Mouse (Mus musculus): Measurements from ENCODE around the gene Gm11397. TPM values are rescaled to one million over a fixed set of nuclear protein-coding genes. Genes with fewer than 3 reads are reported as not detected.
"Not testable (repeated sequence)": the region's sequence is repeated elsewhere in the genome, so short reads cannot be mapped to it uniquely, and the experiment has no call there.

Gene Gm11397
- not detected in 2 replicates for polyA plus RNA-seq (2015; fragmentation: Nextera tagmentation; extraction: Ambion mirVana)

DNA sequence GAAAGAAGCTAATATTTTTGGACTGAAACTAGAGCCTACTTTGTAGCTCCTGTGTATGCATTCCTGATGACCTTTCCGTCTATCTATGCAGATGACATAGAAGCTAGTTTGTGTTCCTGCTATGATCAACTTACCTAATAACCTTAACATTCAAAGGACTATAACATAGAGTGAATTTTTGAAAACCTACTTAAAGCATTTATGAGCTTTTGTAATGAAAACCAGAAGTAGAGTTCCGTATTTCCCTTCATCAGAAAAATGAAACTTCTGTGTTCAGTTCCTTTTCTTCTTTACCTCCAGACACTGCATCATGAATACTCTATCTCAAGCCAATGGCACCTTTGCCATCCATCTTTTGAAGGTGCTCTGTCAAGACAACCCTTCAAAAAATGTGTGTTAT is at the start of gene Gm11397:
Gene Gm11397 (plus strand): TSS at position 301 of the 400 bp plus-strand sequence.
- H3K4me2 ChIP-seq (ENCODE audit: low read depth, low read length); H3K4me3 ChIP-seq (ENCODE audit: low read length); H3K36me3 ChIP-seq (ENCODE audit: control insufficient read depth, insufficient read depth, low read length); H3K9me3 ChIP-seq (ENCODE audit: control insufficient read depth, low read length); H3K27ac ChIP-seq (ENCODE audit: low read length); H3K27me3 ChIP-seq (ENCODE audit: control insufficient read depth, insufficient read depth, low read depth, low read length); ATAC-seq (ENCODE audit: low read depth); H3K4me1 ChIP-seq (replicated peaks; ENCODE audit: control insufficient read depth, insufficient read depth, low read length); H3K9ac ChIP-seq (ENCODE audit: low read length): not testable (repeated sequence)
- WGBS, result 93% methylated on average over 2 of the region's 2 CpGs

DNA sequence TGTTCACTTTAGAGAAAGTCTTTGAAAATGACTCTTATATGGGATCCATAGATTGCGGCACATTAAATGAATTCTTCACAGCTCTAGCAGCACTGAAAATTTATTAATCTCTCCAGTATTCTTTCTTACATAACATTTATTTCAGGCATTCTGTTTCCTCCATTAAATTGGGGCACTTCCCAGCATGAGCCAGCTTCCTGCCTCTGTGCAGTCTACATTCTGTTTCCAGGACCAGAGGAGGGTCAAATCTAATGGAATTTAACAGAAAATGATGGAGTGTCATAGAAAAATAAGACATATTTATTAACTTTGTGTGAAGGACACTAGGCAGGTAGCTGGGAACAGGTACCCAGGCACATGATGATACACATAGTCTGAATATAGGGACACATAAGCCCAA is 38.9 kb upstream of the Gm11397 start:
- no CpG with 5 or more reads among the region's 1 CpGs for WGBS
- not testable (repeated sequence) for H3K4me3 ChIP-seq (ENCODE audit: low read length); H3K4me2 ChIP-seq (ENCODE audit: low read depth, low read length); H3K9ac ChIP-seq (ENCODE audit: low read length); ATAC-seq (ENCODE audit: low read depth); H3K27me3 ChIP-seq (ENCODE audit: control insufficient read depth, insufficient read depth, low read depth, low read length); H3K36me3 ChIP-seq (ENCODE audit: control insufficient read depth, insufficient read depth, low read length); H3K9me3 ChIP-seq (ENCODE audit: control insufficient read depth, low read length); H3K4me1 ChIP-seq (replicated peaks; ENCODE audit: control insufficient read depth, insufficient read depth, low read length); H3K27ac ChIP-seq (ENCODE audit: low read length)

DNA sequence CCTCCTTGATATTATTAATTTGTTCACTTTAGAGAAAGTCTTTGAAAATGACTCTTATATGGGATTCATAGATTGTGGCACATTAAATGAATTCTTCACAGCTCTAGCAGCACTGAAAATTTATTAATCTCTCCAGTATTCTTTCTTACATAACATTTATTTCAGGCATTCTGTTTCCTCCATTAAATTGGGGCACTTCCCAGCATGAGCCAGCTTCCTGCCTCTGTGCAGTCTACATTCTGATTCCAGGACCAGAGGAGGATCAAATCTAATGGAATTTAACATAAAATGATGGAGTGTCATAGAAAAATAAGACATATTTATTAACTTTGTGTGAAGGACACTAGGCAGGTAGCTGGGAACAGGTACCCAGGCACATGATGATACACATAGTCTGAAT is 37.2 kb downstream of the Gm11397 start:
- not testable (repeated sequence) for H3K4me2 ChIP-seq (ENCODE audit: low read depth, low read length)

More for the DNA sequence above, 37.2 kb downstream of the Gm11397 start:
- not testable (repeated sequence) for H3K27ac ChIP-seq (ENCODE audit: low read length); H3K4me3 ChIP-seq (ENCODE audit: low read length); H3K36me3 ChIP-seq (ENCODE audit: control insufficient read depth, insufficient read depth, low read length); H3K9ac ChIP-seq (ENCODE audit: low read length); ATAC-seq (ENCODE audit: low read depth); H3K9me3 ChIP-seq (ENCODE audit: control insufficient read depth, low read length); H3K4me1 ChIP-seq (replicated peaks; ENCODE audit: control insufficient read depth, insufficient read depth, low read length); H3K27me3 ChIP-seq (ENCODE audit: control insufficient read depth, insufficient read depth, low read depth, low read length)

Other genes starting within 250 kb of the Gm11397 start
- gene Serpinb9c, start 236.0 kb upstream of the Gm11397 start, polyA plus RNA-seq (2015; fragmentation: Nextera tagmentation; extraction: Ambion mirVana), result not detected in 2 replicates
- not detected in 2 replicates for gene Serpinb9d, start 202.8 kb upstream of the Gm11397 start, polyA plus RNA-seq (2015; fragmentation: Nextera tagmentation; extraction: Ambion mirVana)
- not detected in 2 replicates for gene Serpinb9e, start 146.1 kb upstream of the Gm11397 start, polyA plus RNA-seq (2015; fragmentation: Nextera tagmentation; extraction: Ambion mirVana)
- gene Serpinb9f, start 71.7 kb upstream of the Gm11397 start, polyA plus RNA-seq (2015; fragmentation: Nextera tagmentation; extraction: Ambion mirVana), result not detected in 2 replicates
- gene Serpinb9g, start 89.0 kb downstream of the Gm11397 start, polyA plus RNA-seq (2015; fragmentation: Nextera tagmentation; extraction: Ambion mirVana), result not detected in 2 replicates

All from lung, embryonic 16.5 days (tissue).